Mouse (Mus musculus) neural tube, embryonic 14.5 days (tissue): Measurements from ENCODE around the gene Pdxk. TPM values are rescaled to one million over a fixed set of nuclear protein-coding genes. Genes with fewer than 3 reads are reported as not detected.
A peak's percentile ranks its signal among the peaks of the same experiment; 100 is the strongest.

Source experiments
- ATAC-seq: fragments of 200-750 bp; cut with Nextera tagmentation; 2 replicates; pipeline ENCODE4 v1.8.0; 2017; ENCODE audit warnings: low read depth, mild to moderate bottlenecking, moderate TSS enrichment, moderate library complexity
- H3K27ac ChIP-seq: fragments of 300-500 bp; sonication (generic); 2 replicates; pipeline ENCODE4 v1.5.1; 2014; ENCODE audit warnings: low read depth, mild to moderate bottlenecking, control low read depth, low read length, moderate library complexity, mixed read lengths
- H3K27me3 ChIP-seq: fragments of 300-500 bp; sonication (generic); 2 replicates; pipeline ENCODE4 v1.6.1; 2014; ENCODE audit warnings: low read length; ENCODE audit not compliant: control insufficient read depth, insufficient read depth
- H3K36me3 ChIP-seq: fragments of 300-500 bp; sonication (generic); 2 replicates; pipeline ENCODE4 v1.6.1; 2014; ENCODE audit warnings: low read length, mixed read lengths; ENCODE audit not compliant: control insufficient read depth, insufficient read depth
- H3K4me1 ChIP-seq: fragments of 300-500 bp; sonication (generic); 2 replicates; pipeline ENCODE4 v1.6.1; 2014; ENCODE audit warnings: low read length; ENCODE audit not compliant: control insufficient read depth, insufficient read depth
- H3K4me2 ChIP-seq: fragments of 300-500 bp; sonication (generic); 2 replicates; pipeline ENCODE4 v1.6.1; 2014; ENCODE audit warnings: mild to moderate bottlenecking, low read depth, low read length, control low read depth
- H3K4me3 ChIP-seq: fragments of 300-500 bp; sonication (generic); 2 replicates; pipeline ENCODE4 v1.5.1; 2014; ENCODE audit warnings: low read depth, low read length, control low read depth, mixed read lengths
- H3K9ac ChIP-seq: fragments of 300-500 bp; sonication (generic); replicated peaks from 2 replicates; pipeline ENCODE4 v1.6.1; 2014; ENCODE audit warnings: low read depth, mild to moderate bottlenecking, control low read depth, low read length, mixed read lengths
- H3K9me3 ChIP-seq: fragments of 300-500 bp; sonication (generic); 2 replicates; pipeline ENCODE4 v1.6.1; 2016; ENCODE audit warnings: low read length; ENCODE audit not compliant: control insufficient read depth
- WGBS: fragments of 180-500 bp; shearing (Covaris S2); extraction: QIAGEN DNeasy Blood & Tissue Kit; methylation state at CpG from one replicate; pipeline ENCODE4 v1.1.7; 2014; 5-methylcytosine and 5-hydroxymethylcytosine counted together
- polyA plus RNA-seq: library from polyadenylated mRNA; unstranded; fragments of >200 nt; fragmentation: Nextera tagmentation; extraction: Ambion mirVana; gene quantifications from 2 replicates; pipeline ENCODE4 v1.2.1, GENCODE M21; 2014

Gene Pdxk
- polyA plus RNA-seq, 1 experiment from 2014 or later: 36.1 TPM

DNA sequence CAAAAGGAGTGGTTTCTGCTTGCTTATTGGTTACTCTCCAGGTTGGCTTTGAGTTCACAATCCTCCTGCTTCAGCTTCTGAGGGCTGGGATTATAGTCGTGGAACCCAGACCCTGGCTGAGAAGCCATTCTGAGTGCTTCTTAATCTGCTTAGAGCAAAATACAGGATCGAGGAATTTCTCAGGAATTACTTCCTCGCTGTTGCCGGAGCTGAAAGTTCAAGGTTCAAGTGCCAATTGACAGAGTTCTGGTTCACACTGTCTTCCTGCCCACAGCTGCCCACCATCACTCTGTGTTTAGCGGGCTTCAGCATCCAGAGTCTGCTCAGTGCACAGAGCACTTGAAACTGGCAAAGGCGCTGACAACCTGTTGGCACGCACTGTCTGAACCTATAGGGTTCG lies 10.0 kb upstream of the Pdxk start:
- H3K9ac ChIP-seq: no peak overlapping the region
- 81% methylated on average over 8 of the region's 8 CpGs for WGBS
- no peak overlapping the region for H3K4me3 ChIP-seq
- H3K27ac ChIP-seq: no peak overlapping the region
- no peak for ATAC-seq
- H3K4me2 ChIP-seq: no peak overlapping the region
- H3K9me3 ChIP-seq: no peaks in the 10 kb centered on the region
- 0 out of 2 replicates have a peak, but pooled peaks cover 2% of the 10 kb centered on the region for H3K4me1 ChIP-seq
- H3K36me3 ChIP-seq: no peaks in the 10 kb centered on the region
- H3K27me3 ChIP-seq: no peaks in the 10 kb centered on the region

DNA sequence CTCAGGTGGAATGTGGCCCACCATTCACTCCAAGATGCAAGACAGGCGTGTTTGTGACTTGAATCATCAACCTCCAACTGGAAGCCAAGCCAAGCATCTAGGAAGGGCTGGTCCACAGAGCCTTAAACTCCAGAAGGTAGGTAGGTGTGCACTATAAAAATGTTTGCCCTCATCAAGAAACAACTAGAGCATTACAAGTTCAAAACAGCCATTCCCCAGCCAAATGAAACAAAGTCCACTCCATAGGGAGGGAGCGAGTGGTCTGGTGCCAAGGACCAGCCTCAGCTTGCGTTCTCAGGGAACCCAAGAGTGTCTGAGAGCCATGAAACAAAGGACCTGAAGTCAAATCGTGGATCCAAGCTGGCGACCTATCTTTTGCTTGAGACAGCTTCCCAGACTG lies 8.7 kb upstream of the Pdxk start:
- no peaks in the 10 kb centered on the region for H3K27me3 ChIP-seq
- 69% methylated on average over 5 of the region's 5 CpGs for WGBS
- no peak overlapping the region for H3K9ac ChIP-seq
- H3K4me3 ChIP-seq: no peak overlapping the region
- no peaks in the 10 kb centered on the region for H3K9me3 ChIP-seq
- H3K27ac ChIP-seq: no peak overlapping the region
- no peak overlapping the region for H3K4me2 ChIP-seq
- no peaks in the 10 kb centered on the region for H3K36me3 ChIP-seq
- 0 out of 2 replicates have a peak, but pooled peaks cover 2% of the 10 kb centered on the region for H3K4me1 ChIP-seq
- no peak for ATAC-seq

DNA sequence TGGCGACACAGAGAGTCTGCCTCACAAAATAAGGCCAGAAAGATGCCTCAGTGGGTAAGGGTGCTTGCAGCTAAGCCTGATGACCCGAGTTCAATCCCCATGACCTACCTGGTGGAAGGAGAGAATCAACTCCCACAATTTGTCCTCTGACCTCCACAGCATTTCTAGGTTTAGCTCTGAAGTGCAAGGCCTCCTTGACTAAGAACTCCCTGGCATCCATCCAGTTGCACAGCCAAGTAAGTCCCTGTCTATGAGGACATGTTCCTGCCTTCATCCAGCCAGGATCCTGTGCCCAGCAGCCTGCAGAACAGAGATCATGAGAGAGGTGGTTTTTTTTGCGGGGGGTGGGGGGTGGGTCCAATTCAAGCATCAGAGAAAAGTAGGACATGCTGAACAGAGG lies 7.3 kb upstream of the Pdxk start:
- no peak overlapping the region for H3K9ac ChIP-seq

DNA sequence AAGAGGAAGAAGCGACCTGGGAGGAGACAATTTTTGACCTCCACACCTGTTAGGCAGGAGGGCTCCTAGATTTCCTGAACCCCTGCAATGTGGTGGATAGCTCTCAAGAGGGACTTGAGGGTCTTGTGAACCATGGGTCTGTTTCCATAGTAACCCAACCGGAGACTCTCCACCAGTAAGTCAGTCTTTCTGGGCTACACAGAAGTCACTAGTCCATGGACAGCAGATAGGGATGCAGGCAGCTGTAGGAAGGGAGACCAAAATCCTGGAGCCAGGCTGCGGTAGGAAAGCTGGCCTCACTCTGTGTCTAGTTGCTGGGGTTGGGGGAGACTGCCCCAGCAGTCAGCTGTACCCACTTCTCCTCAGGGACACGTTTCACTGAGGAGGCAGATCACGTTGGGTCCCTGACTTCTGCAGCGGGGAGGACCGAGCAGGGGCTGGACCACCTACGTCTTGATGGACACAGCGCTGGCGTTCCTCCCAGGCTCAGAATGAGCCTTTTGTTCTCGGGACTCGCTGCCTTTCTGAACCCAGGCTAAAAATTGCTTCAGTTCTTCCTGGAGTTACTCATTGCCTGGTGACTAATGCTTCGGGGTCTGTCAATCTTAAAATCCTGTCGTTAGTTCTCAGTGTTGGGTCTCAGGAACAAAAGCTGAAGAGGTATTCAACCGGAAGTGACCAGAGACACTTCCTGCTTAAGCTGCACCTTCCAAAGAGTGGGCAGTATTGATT lies 6.0 kb upstream of the Pdxk start:
- Histone ChIP-seq H3K4me3 (no peak overlapping the region), H3K9me3 (no peaks in the 10 kb centered on the region), H3K4me1 (0 out of 2 replicates have a peak, but pooled peaks cover 2% of the 10 kb centered on the region), H3K27me3 (no peaks in the 10 kb centered on the region), H3K36me3 (no peaks in the 10 kb centered on the region), H3K4me2 (no peak overlapping the region), H3K27ac (no peak overlapping the region), H3K9ac (no peak overlapping the region)
- 28% methylated on average over 15 of the region's 15 CpGs for WGBS
- ATAC-seq: peak; percentile 64; the same call in 1 of the 2 replicates

More for the DNA sequence above, 7.3 kb upstream of the Pdxk start:
- no peak overlapping the region for H3K4me3 ChIP-seq
- H3K4me2 ChIP-seq: no peak overlapping the region
- no peaks in the 10 kb centered on the region for H3K27me3 ChIP-seq
- no peaks in the 10 kb centered on the region for H3K9me3 ChIP-seq
- ATAC-seq: no peak
- WGBS: 86% methylated on average over 3 of the region's 3 CpGs
- no peaks in the 10 kb centered on the region for H3K36me3 ChIP-seq
- H3K27ac ChIP-seq: no peak overlapping the region
- 0 out of 2 replicates have a peak, but pooled peaks cover 2% of the 10 kb centered on the region for H3K4me1 ChIP-seq

DNA sequence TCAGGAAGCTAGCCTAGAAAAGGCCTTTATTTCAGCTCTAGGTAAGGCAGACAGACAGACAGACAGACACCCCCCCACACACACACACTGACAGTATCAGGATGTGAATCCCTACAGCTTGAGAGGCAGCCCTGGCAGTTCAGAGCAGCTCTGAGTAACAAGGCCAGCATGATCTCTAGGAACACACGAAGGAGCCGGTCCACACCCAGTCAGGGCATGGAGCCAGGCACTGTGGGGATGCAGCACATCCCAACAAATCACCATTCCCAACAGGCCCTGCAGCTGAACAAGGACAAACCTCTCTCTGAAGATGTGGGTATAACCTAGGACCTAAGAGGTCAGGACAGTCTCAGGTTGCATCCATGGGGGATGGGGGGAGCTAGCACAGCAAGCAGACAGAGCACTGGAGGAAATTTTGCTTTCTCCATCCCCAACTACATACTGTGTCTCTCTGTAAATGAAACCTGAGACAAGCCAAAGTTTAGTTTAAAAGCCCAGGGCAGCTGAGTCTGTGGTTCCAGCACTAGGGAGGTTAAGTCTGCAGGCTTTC lies 3.1 kb upstream of the Pdxk start:
- no peak overlapping the region for H3K4me2 ChIP-seq
- 51% methylated on average over 2 of the region's 2 CpGs for WGBS
- H3K27me3 ChIP-seq: no peaks in the 10 kb centered on the region
- H3K9me3 ChIP-seq: no peaks in the 10 kb centered on the region
- H3K27ac ChIP-seq: no peak overlapping the region
- H3K4me3 ChIP-seq: no peak overlapping the region
- peaks cover 9% of the 10 kb centered on the region for H3K4me1 ChIP-seq
- no peak for ATAC-seq
- H3K36me3 ChIP-seq: no peaks in the 10 kb centered on the region
- no peak overlapping the region for H3K9ac ChIP-seq

DNA sequence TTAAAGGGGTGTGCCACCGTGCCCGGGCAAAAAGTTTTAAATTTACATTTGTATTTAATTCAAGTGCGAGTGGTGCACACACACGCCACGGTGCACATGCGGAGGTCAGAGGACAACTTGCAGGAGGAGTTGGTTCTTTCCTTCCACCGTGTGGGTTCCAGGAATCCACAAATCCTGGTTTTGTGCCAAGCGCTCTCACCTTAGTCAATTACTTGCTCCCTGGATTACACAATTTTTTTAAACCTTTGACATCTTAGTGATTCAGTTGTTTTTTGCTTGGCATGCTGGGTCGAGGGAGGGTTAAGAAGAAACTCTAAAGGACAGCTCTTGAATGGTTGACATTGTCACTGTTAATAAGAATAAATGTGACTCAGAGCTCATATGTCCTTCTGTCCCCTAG lies 1.9 kb upstream of the Pdxk start:
- Histone ChIP-seq H3K27me3 (no peaks in the 10 kb centered on the region), H3K4me1 (peaks cover 9% of the 10 kb centered on the region), H3K9me3 (no peaks in the 10 kb centered on the region), H3K27ac (no peak overlapping the region), H3K9ac (no peak overlapping the region), H3K4me3 (no peak overlapping the region), H3K4me2 (no peak overlapping the region), H3K36me3 (no peaks in the 10 kb centered on the region)
- 91% methylated on average over 9 of the region's 9 CpGs for WGBS
- ATAC-seq: no peak

DNA sequence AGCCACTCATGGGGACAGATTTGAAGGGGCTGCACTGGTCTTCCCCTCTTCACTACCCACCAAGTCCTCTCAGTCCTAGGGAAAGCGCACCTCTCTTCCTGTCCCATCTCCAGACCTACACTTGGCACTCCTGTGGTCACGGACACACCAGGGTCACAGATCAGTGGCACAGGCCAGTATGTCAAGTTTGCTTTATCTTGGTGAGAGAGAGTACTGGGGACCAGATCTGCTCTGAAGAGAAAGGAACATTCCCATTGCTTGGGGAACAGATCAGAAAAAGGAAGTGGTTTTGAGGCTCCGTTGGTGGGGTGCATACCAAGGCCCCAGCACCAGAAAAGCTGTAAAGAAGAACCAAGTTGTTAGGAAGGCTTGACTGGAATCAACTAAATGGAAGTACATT lies 697 bp upstream of the Pdxk start:
- Histone ChIP-seq H3K27ac (no peak overlapping the region), H3K36me3 (no peaks in the 10 kb centered on the region), H3K4me1 (peaks cover 6% of the 10 kb centered on the region), H3K4me3 (no peak overlapping the region), H3K27me3 (no peaks in the 10 kb centered on the region), H3K4me2 (peak overlapping the region; percentile 83; the same call in 1 of the 2 replicates), H3K9ac (no peak overlapping the region), H3K9me3 (no peaks in the 10 kb centered on the region)
- no peak for ATAC-seq
- 64% methylated on average over 3 of the region's 3 CpGs for WGBS

DNA sequence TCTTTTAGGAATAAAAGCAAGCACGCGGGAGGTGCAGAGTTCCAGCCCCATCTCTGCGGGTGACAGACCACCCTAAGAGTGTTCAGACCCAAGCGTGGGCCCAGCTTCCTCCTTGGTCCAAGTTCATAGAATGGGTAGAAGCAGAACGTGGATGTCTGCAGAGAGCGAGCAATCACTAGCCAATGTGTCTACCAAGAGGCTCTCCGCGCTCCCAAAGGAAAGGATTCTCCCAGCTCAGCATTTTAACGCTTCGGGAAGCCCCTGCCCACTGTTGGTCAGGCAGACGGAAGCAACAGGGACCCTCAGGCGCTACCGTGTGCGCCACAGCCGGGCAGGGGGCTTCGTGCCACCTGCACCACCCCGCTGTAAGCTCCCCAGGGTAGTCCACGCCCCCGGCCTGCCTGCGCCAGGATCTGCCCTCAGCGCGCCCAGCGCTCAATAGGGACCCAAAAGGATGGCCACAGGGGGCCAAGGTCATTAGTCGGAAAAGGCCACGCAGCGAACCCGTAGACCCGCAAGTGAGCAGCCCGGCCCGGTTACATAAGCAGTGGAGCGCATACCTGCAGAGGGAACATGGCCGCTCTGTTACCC lies 479 bp downstream of the Pdxk start:
- H3K9me3 ChIP-seq: no peaks in the 10 kb centered on the region
- H3K36me3 ChIP-seq: no peaks in the 10 kb centered on the region
- H3K4me3 ChIP-seq: peak overlapping the region; percentile 58
- H3K4me1 ChIP-seq: peaks cover 6% of the 10 kb centered on the region
- ATAC-seq: peak; percentile 45; the same call in 1 of the 2 replicates
- 2% methylated on average over 32 of the region's 32 CpGs for WGBS
- peak overlapping the region; percentile 73 for H3K9ac ChIP-seq
- H3K27ac ChIP-seq: 0 out of 2 replicates have a peak overlapping the region, but pooled peaks have one; percentile 39
- no peaks in the 10 kb centered on the region for H3K27me3 ChIP-seq
- peak overlapping the region; percentile 83 for H3K4me2 ChIP-seq

DNA sequence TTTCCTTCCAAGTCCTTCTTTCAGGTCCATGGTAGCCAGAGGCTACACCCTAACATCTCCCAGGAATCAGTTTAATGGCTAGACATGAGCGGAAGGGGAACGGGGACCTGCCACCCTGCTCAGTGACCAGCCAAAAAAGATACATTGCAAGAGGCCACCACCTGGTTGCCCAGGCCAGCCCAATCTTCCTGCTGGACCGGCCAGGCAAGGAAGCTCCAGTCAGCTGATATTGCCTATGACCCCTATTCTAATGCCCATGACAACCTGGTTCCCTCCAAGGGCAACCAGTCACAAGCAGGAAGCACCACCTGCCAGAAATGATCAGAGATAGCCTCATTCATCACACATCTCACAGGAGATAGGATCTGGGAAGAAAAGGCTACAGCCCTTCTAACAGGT lies 1.0 kb downstream of the Pdxk start:
- no peaks in the 10 kb centered on the region for H3K36me3 ChIP-seq
- ATAC-seq: no peak
- no peaks in the 10 kb centered on the region for H3K9me3 ChIP-seq
- H3K27ac ChIP-seq: no peak overlapping the region
- no peaks in the 10 kb centered on the region for H3K27me3 ChIP-seq
- H3K4me3 ChIP-seq: peak overlapping the region; percentile 58
- H3K9ac ChIP-seq: peak overlapping the region; percentile 73; the same call in 1 of the 2 replicates
- H3K4me2 ChIP-seq: peak overlapping the region; percentile 83
- WGBS: 77% methylated on average over 3 of the region's 3 CpGs
- H3K4me1 ChIP-seq: peaks cover 8% of the 10 kb centered on the region
